Mouse (Mus musculus) cerebellum, adult 11 months (tissue): Measurements from ENCODE around the gene Traf1.

Source experiments
- DNase-seq: peaks from one replicate; pipeline ENCODE4 v3.0.0; 2022

The Traf1 gene

GRCm38 (mm10) chr2:34961481-34962036 lies at the start of gene Traf1:
Gene Traf1 (minus strand): TSS chr2:34961772.
- DNase-seq, result no peak

DNA sequence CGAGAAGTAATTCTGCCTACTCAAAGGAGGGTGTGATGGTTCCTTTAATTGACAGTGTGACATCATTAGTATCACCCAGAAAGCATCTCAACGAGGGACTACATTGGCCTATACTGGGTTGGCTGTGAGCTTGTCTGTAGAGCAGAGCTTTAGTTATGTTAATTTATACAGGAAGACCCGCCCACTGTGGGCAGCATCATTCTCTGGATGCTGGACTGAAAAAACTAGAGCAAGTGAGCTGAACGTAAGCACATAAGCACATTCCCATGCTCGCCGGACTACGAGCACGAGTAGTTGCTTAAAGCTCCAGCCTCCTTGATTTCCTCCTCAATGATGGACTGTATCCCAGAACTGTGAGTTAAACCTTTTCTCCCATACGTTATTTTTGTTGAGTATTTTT lies 37.4 kb upstream of the Traf1 start:
- no peak for DNase-seq

- DNase-seq, result no peak
Measured at GRCm38 (mm10) chr2:34996506-34996905, 34.9 kb upstream of the Traf1 start.

- no peak for DNase-seq
Measured at GRCm38 (mm10) chr2:34993696-34994356, 32.3 kb upstream of the Traf1 start.

DNA sequence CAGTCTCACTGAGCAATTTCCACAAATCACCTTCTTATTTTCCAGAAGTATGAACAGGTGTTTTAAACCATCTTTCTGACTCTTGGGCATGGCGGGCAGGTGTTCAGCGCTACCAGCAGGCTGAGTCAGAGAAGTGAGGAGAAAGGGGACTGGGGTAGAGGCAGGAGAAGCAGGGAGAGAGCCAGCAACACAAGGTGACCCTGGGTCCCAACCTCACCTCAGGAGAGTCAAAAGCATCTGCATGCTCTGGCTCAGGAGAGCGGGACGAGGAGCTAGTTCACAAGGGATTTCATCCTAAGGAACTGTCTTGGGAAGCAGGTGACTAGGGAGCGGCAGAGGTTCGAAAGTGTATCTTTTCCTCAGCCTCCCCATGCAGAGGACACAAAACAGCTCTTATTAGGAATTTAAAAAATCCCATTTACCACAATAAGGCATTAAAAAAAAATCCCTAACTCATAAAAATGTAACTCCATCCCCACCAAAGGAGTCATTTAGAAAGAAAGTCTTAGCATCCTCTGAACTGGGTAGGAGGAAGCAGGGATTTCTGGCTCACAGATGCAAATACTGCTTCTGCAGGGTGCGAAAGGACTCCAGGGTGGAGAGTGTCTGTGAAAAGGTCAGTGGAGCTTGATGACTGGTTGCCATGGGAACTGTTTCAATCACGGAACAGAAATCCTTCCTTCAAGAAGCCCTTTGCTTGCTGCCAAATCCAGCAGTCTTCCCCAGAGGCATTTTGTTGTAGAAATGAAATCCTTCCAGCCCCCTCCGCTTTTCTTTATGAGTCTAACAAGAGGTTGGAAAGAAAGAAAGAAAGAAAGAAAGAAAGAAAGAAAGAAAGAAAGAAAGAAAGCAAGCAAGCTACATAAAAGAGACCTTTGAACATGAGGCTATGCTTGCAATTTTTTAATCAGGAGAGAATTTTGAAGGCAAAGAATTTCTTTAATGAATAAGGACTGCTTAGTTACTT lies 31.4 kb upstream of the Traf1 start:
- DNase-seq, result no peak

DNA sequence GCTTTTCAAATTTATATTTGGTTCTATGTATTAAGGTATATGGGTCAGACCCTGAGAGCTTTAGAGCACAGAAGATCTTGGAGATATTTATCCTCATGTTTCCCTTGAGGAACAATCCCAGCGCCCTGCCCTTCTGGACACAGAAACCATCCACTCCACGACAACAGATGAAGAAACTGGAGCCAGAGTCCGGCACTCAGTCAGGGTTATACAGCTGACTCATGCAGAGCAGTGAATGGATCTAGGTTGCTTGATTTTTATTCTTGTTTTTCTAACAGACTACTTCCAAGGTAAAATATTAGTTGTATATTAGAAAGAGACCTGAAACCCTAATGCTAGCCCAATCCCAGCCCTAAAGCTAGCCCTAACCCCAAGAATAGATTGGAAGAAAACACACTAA lies 30.4 kb upstream of the Traf1 start:
- DNase-seq, result no peak

- no peak for DNase-seq
Measured at GRCm38 (mm10) chr2:34989749-34990148, 28.2 kb upstream of the Traf1 start.

DNA sequence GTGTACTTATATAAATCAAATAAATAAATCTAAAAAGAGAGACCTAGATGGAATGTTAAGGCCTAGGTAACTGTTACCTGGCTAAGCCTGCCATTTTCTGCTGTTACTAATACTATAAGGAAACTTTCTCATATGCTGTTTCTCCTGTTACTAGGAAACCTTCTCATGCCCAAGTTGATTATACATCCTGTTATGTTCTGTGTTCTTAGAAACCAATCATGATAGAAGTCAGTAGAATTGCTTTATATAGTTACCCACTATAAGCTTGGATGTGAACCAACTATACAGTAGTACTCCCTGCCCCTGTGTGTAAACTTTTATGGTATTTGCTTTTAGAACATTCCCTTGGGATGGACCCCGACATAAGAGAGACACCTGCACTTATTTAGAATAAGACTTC lies 26.0 kb upstream of the Traf1 start:
- DNase-seq, result no peak

DNA sequence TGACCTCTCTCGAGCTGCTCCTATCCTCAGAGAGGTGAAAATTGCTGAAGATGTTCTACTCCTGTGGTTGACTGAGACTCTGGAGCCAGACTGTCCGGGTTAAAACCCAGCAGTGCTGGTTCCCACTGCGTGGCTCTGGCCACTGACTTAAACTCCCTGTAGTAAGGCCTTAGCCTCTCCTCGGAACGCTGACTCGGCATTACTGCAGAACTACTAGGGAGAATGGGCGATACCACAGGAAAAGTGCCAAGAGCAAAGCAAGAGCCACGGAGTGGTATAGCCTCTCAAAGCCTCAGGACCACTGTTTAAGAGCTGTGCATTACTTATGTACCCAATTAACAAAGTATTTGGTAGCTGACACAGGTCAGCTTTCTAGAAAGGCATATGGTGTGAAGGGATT lies 23.3 kb upstream of the Traf1 start:
- no peak for DNase-seq

- no peak for DNase-seq
Measured at GRCm38 (mm10) chr2:34982906-34983698, 21.5 kb upstream of the Traf1 start.

DNA sequence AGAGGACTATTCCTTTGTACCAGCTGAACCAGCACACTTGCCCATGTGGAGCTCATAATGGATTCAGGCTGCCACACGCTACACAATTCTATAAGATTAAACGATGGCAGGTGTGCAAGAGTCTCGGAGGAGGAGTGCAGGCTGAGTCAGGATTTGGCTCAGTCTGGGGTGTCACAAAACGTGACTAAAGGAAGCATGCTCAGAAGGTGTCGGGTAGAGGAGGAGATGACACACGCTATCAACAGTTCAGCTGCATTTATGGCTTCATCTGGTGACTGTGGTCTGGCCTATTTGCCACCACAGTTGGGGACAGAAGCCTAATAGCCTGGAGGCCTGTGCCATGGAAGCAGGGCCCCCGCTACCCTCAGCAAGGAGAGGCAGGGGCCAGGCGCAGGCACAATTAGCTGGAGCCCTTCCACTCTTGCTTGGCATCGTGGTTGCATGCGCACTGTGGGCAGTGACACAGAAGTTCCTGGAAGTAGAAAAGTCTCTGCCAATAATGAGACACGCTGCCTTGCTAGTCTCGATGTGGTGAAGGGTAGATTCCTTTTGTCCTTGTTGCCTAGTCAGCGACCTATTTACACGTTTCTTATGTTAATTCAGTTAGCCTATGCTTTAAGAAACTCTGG lies 20.6 kb upstream of the Traf1 start:
- no peak for DNase-seq

GRCm38 (mm10) chr2:34979459-34980011 lies 18.0 kb upstream of the Traf1 start:
- no peak for DNase-seq

GRCm38 (mm10) chr2:34978226-34978625 lies 16.7 kb upstream of the Traf1 start:
- no peak for DNase-seq

DNA sequence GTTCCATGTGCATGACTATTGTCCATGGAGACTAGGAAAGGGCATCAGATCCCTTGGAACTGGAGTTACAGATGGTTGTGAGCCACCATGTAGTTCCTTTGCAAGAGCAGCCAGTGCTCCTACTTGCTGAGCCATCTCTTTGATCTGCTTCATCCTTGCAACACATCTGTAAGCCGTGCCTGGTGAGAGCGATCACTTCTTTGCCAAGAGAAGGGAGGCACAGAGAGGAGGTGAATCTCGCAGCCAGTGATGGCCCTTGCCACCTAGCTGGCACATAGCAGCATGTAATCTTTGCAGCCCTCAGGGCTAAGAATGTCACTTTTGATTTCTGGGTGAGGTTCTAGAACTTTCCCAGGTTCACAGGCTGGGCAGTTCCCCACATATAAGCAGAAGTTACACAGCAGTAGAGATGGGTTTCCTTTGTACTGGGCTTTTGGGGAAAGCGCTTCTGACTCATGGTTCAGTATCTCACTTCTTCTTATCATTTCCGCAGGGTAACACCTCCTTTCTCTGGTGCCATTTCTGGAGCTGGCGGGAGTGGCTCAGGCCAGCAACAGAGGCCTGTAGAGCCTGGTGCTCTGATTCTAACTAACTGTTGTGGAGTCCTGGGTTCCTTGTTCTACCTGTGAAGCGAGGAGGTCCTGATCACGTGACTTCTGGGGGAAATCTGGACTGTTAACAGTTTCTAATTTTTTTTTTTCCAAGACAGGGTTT lies 15.5 kb upstream of the Traf1 start:
- DNase-seq, result no peak

DNA sequence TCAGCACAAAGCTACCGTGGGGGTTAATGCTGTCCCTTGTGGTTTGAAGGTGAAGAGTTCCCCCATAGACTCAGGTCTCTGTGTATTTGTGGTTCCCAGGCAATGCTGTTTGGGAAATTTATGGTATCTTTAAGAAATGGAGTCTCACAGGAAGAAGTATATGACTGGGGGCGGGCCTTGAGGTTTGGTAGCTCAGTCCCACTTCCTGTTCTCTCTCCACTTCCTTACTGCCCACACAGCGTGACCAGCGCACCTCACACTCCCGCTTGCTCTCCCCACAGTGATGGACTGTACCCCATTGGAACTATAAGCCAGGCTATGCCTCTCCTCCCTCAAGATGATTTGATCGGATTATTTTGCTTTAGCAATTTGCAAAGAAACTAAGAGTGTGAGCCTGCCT lies 14.9 kb upstream of the Traf1 start:
- no peak for DNase-seq

DNA sequence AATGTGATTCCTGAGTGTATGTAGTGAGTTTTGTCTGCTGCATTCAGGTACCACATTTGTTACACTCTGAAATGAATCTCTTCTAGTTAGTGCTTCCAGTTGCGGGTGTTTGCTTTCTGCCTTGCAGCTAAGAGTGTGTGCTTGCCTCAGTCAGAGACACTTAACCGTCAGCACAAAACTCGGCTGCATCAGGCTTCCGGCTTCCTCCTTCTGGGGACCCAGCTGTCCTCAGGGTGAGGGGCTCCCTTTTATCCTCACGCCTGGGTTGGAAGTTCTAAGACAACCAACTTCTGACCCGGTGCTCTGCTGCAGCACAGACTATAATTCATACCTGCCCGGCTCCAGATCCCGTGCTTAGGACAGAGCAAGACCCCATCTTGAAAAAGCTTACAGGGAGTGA lies 11.5 kb upstream of the Traf1 start:
- DNase-seq, result no peak

DNA sequence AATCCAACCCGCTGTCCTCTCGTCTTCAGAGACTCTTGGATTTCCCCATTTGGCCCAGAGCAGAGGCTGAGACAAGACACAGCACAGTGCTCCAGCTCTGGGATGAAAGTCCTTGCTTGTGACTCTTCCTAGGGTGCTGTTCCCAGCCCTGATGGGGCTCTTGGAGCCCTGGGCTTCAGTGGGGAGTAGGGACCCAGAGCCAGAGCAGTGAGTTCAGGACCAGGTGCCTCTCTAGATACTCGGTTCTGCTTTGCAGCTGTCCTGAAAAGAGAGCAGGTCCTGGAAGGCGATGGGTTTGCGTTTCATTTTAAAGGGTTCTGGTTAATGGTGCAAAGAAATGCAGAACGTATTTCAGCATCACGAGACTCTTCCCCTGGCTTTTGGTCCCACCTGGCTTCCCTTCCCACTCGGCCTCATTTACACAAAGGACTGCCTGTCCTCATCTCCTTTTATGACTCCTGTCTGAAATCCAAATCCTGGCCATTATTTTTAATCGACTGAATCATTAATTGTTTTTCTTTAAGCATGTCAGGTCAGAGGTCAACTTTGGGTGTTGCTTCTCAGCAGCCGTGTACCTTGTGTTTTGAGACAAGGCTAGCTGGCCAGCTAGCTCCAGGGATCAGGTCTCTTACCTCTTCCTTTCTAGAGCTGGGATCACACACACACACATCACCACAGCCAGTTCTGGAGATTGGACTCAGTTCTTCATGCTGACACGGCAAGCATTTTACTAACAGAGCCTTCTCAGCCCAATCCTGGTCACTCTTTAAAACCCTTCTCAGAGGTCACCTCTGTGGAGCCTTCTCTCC lies 9.7 kb upstream of the Traf1 start:
- DNase-seq, result no peak

- DNase-seq, result peak; percentile 67
Measured at GRCm38 (mm10) chr2:34970092-34970750, 8.6 kb upstream of the Traf1 start.

DNA sequence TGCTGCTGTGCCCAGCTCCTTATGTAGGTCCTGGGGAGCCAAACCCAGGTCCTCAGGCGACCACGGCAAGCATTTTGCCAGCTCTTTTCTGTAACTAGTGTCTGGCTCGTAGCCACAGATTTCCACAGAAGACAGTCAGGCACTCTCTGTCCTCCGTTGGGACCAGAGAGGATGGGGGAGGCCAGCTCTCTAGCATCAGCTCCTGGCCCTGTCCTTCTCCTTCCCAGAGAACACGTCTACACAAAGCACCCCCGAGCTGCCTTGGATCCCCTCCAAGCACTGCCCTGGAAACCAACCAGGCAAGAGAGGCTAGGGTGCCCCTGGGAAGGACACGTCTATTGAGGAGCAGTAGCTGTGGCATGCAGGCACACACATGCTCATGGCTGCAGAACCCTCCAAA lies 7.6 kb upstream of the Traf1 start:
- DNase-seq, result no peak
